ENCODE assay signal across 20 mouse cellular contexts in genomic region chr5:81738286-81739032, GRCm38 (mm10).
A peak's percentile ranks its signal among the peaks of the same experiment; 100 is the strongest.
DNase-seq lines count a peak whose midpoint lies in the region; ATAC-seq and TF ChIP-seq lines count a peak whose summit lies in the region.
"Had no signal": no experiment of that assay in that cellular context is flagged by ENCODE, and none has a peak within 500 bp of the region (broad histone marks: within the 10 kb centered on the region; RNA-seq: fewer than 3 reads in every experiment).

No protein-coding gene starts in this region.

- no peak overlapping the region for H3K4me2 ChIP-seq in forebrain, embryonic 13.5 days
- H3K4me2 ChIP-seq in limb, embryonic 14.5 days (replicated peaks; ENCODE audit: low read depth, low read length, severe bottlenecking), result no peak overlapping the region
- H3K4me2 ChIP-seq: limb, embryonic 13.5 days had no signal

- H3K4me3 ChIP-seq in forebrain, embryonic 13.5 days, result no peak overlapping the region
- H3K4me3 ChIP-seq in forebrain, embryonic 10.5 days, result no peak overlapping the region
- no peak overlapping the region for H3K4me3 ChIP-seq in limb, embryonic 14.5 days (replicated peaks; ENCODE audit: low read length)
- H3K4me3 ChIP-seq: limb, embryonic 13.5 days had no signal

- no peak overlapping the region for H3K27ac ChIP-seq in forebrain, embryonic 13.5 days
- no peak overlapping the region for H3K27ac ChIP-seq in forebrain, embryonic 10.5 days
- H3K27ac ChIP-seq in limb, embryonic 14.5 days (replicated peaks; ENCODE audit: low read depth, low read length), result no peak overlapping the region
- H3K27ac ChIP-seq: limb, embryonic 13.5 days had no signal

- H3K9ac ChIP-seq in forebrain, embryonic 13.5 days, result no peak overlapping the region
- H3K9ac ChIP-seq in limb, embryonic 14.5 days (ENCODE audit: low read depth, low read length, severe bottlenecking), result no peak overlapping the region
- H3K9ac ChIP-seq: limb, embryonic 13.5 days had no signal

- H3K4me1 ChIP-seq in forebrain, embryonic 13.5 days, result 0 out of 2 replicates have a peak, but pooled peaks cover 4% of the 10 kb centered on the region
- H3K4me1 ChIP-seq in forebrain, embryonic 10.5 days, result no peaks in the 10 kb centered on the region
- no peaks in the 10 kb centered on the region for H3K4me1 ChIP-seq in limb, embryonic 14.5 days (ENCODE audit: control insufficient read depth, insufficient read depth, low read length)
- H3K4me1 ChIP-seq: limb, embryonic 13.5 days had no signal

- DNase-seq in forebrain, embryonic 10.5 days (ENCODE audit: extremely low spot score, low spot score), result no peak
- peak; percentile 20 for DNase-seq in retina, embryonic 14.5 days (ENCODE audit: low spot score)
- DNase-seq in retina, postnatal 1 day, result no peak
- DNase-seq in limb, embryonic 14.5 days (ENCODE audit: low spot score), result peak; percentile 13
- no peak for DNase-seq in layer of hippocampus, postnatal 10 days (ENCODE audit: low spot score in 2 of 2)
- no peak for DNase-seq in layer of hippocampus, adult 9-11 months
- DNase-seq in urinary bladder, postnatal 10 days (ENCODE audit: low spot score), result no peak
- DNase-seq: adrenal gland, adult 2 months; B cell, adult 2 months; cerebellum, adult 8-10 months; gastrocnemius, postnatal 10 days; kidney, adult 2 months; layer of hippocampus, postnatal 36 days; lung, adult 18-20 months; lung, postnatal 4 days; right cerebral cortex, adult 18-20 months; spleen, adult 18-20 months; thymus, postnatal 25 days had no signal

- peak; percentile 65; the same call in 1 of the 2 replicates for ATAC-seq in forebrain, embryonic 13.5 days
- ATAC-seq in limb, embryonic 14.5 days (ENCODE audit: low FRiP score, low read depth), result no peak

- WGBS in forebrain, embryonic 13.5 days, result 71% methylated on average over 3 of the region's 3 CpGs
- 79% methylated on average over 3 of the region's 3 CpGs for WGBS in forebrain, embryonic 10.5 days
- 22% methylated on average over 3 of the region's 3 CpGs for whole genome bisulfite sequencing in limb, embryonic 14.5 days

- H3K36me3 ChIP-seq in forebrain, embryonic 13.5 days (ENCODE audit: poor library complexity, severe bottlenecking), result no peaks in the 10 kb centered on the region
- H3K36me3 ChIP-seq in forebrain, embryonic 10.5 days (replicated peaks), result no peaks in the 10 kb centered on the region
- no peaks in the 10 kb centered on the region for H3K36me3 ChIP-seq in limb, embryonic 14.5 days (ENCODE audit: control insufficient read depth, insufficient read depth, low read length)

- no peaks in the 10 kb centered on the region for H3K9me3 ChIP-seq in forebrain, embryonic 13.5 days (replicated peaks)
- H3K9me3 ChIP-seq in forebrain, embryonic 10.5 days, result no peaks in the 10 kb centered on the region
- H3K9me3 ChIP-seq in limb, embryonic 14.5 days (ENCODE audit: control insufficient read depth, low read length), result no peaks in the 10 kb centered on the region
- H3K9me3 ChIP-seq: limb, embryonic 13.5 days had no signal

- no peaks in the 10 kb centered on the region for H3K27me3 ChIP-seq in forebrain, embryonic 13.5 days
- H3K27me3 ChIP-seq in forebrain, embryonic 10.5 days (ENCODE audit: poor library complexity, severe bottlenecking), result no peaks in the 10 kb centered on the region
- no peaks in the 10 kb centered on the region for H3K27me3 ChIP-seq in limb, embryonic 14.5 days (ENCODE audit: control insufficient read depth, insufficient read depth, low read length)
- H3K27me3 ChIP-seq: limb, embryonic 13.5 days had no signal

- no peak for TF ChIP-seq POLR2A in limb, embryonic 14.5 days (IDR thresholded peaks at IDR 0.05; ENCODE audit: borderline replicate concordance, extremely low read depth, insufficient read depth, insufficient read length)

Comparison
In these comparisons a context has a peak if more than half of its experiments do, and no peak if none do; other contexts are left out.
1. DNase-seq: peak in retina, embryonic 14.5 days (single experiment) and limb, embryonic 14.5 days (single experiment); none in forebrain, embryonic 10.5 days (single experiment), retina, postnatal 1 day (single experiment), layer of hippocampus, postnatal 10 days (0 of 2), layer of hippocampus, adult 9-11 months (single experiment) and urinary bladder, postnatal 10 days (single experiment).